Mouse (Mus musculus): ENCODE data around the gene Ankrd63. TPM values are rescaled to one million over a fixed set of nuclear protein-coding genes. Genes with fewer than 3 reads are reported as not detected.
A peak's percentile ranks its signal among the peaks of the same experiment; 100 is the strongest.
"Not testable (repeated sequence)": the region's sequence is repeated elsewhere in the genome, so short reads cannot be mapped to it uniquely, and the experiment has no call there.

Ankrd63 gene
- total RNA-seq, 2 experiments from 2014 or later, result 0.06 TPM; not detected in 1

- intact Hi-C loops (cut with DNase I), result no loop called here
- Histone ChIP-seq H3K4me3 (no peak overlapping the region), H3K27ac (no peak overlapping the region)
- DNase-seq, result no peak
- TF ChIP-seq CTCF (IDR thresholded peaks at IDR 0.05), result no peak
Measured at GRCm38 (mm10) chr2:118661891-118662290, 41.9 kb downstream of the Ankrd63 start.

GRCm38 (mm10) chr2:118659998-118660452 lies 43.7 kb downstream of the Ankrd63 start:
- peak overlapping the region; percentile 67 for H3K4me3 ChIP-seq
- no peak for TF ChIP-seq CTCF (IDR thresholded peaks at IDR 0.05)
- DNase-seq, result peak; percentile 55
- intact Hi-C loops (cut with DNase I), result no loop called here
- no peak overlapping the region; the same call in 1 of the 2 replicates for H3K27ac ChIP-seq

GRCm38 (mm10) chr2:118659493-118659892 lies 44.3 kb downstream of the Ankrd63 start:
- intact Hi-C loops (cut with DNase I), result no loop called here
- no peak overlapping the region for H3K27ac ChIP-seq
- no peak for DNase-seq
- no peak for TF ChIP-seq CTCF (IDR thresholded peaks at IDR 0.05)
- H3K4me3 ChIP-seq, result peak overlapping the region; percentile 67

GRCm38 (mm10) chr2:118659077-118659476 lies 44.7 kb downstream of the Ankrd63 start:
- TF ChIP-seq CTCF (IDR thresholded peaks at IDR 0.05), result no peak
- DNase-seq, result peak; percentile 35
- intact Hi-C loops (cut with DNase I), result no loop called here
- peak overlapping the region; percentile 12; the same call in 1 of the 2 replicates for H3K27ac ChIP-seq
- H3K4me3 ChIP-seq, result no peak overlapping the region

- intact Hi-C loops (cut with DNase I), result no loop called here
- no peak overlapping the region for H3K27ac ChIP-seq
- H3K4me3 ChIP-seq, result no peak overlapping the region
- no peak for TF ChIP-seq CTCF (IDR thresholded peaks at IDR 0.05)
- DNase-seq, result no peak
Measured at GRCm38 (mm10) chr2:118658457-118658856, 45.3 kb downstream of the Ankrd63 start.

- H3K27ac ChIP-seq, result no peak overlapping the region
- no peak for TF ChIP-seq CTCF (IDR thresholded peaks at IDR 0.05)
- no peak for DNase-seq
- no peak overlapping the region for H3K4me3 ChIP-seq
- intact Hi-C loops (cut with DNase I), result no loop called here
Measured at GRCm38 (mm10) chr2:118656688-118657281, 47.0 kb downstream of the Ankrd63 start.

GRCm38 (mm10) chr2:118650697-118651096 lies 53.1 kb downstream of the Ankrd63 start:
- H3K4me3 ChIP-seq; DNase-seq; intact Hi-C loops (cut with DNase I); H3K27ac ChIP-seq: not testable (repeated sequence)

Other genes starting within 250 kb of the Ankrd63 start
- gene Srp14, start 224.3 kb downstream of the Ankrd63 start, total RNA-seq (2021), result 100 to 1,000 TPM; 120 to 133 TPM
- gene Bmf, start 154.3 kb downstream of the Ankrd63 start, total RNA-seq (2021), result 1 to 10 TPM; 3.3 to 6.2 TPM
- under 1 TPM; 0.25 to 0.38 TPM for gene Bub1b, start 105.8 kb downstream of the Ankrd63 start, total RNA-seq (2021)
- gene Pak6, start 40.7 kb downstream of the Ankrd63 start, total RNA-seq (2021), result not detected
- under 1 TPM; 0.11 to 0.43 TPM for gene Plcb2, start 24.5 kb upstream of the Ankrd63 start, total RNA-seq (2021)
- 1 to 10 TPM; 5.2 to 5.8 TPM for gene Inafm2, start 41.8 kb upstream of the Ankrd63 start, total RNA-seq (2021)
- 10 to 100 TPM; 14.6 to 20.8 TPM for gene Ccdc9b, start 58.7 kb upstream of the Ankrd63 start, total RNA-seq (2021)
- not detected for gene Phgr1, start 68.8 kb upstream of the Ankrd63 start, total RNA-seq (2021)
- not detected for gene Disp2, start 75.8 kb upstream of the Ankrd63 start, total RNA-seq (2021)
- gene Knstrn, start 110.0 kb upstream of the Ankrd63 start, total RNA-seq (2021), result under 1 TPM; 0.28 to 0.31 TPM
- 100 to 1,000 TPM; 122 to 189 TPM for gene Ivd, start 158.0 kb upstream of the Ankrd63 start, total RNA-seq (2021)
- gene Bahd1, start 196.4 kb upstream of the Ankrd63 start, total RNA-seq (2021), result 1 to 10 TPM; 5.2 to 6.4 TPM
- gene Chst14, start 222.5 kb upstream of the Ankrd63 start, total RNA-seq (2021), result 1 to 10 TPM; 1.6 to 2.3 TPM